Mouse (Mus musculus): Measurements from ENCODE around the gene Zfp541. TPM values are rescaled to one million over a fixed set of nuclear protein-coding genes. Genes with fewer than 3 reads are reported as not detected.

Gene Zfp541
- polyA plus RNA-seq, 1 experiment from 2014 or later = 0.09 TPM

GRCm38 (mm10) chr7:16083361-16083760 lies 21.7 kb downstream of the Zfp541 start:
- H3K9ac ChIP-seq (replicated peaks; ENCODE audit: low read length) = no peak overlapping the region
- no peak overlapping the region for H3K27ac ChIP-seq (replicated peaks; ENCODE audit: low read depth, low read length)
- no peak for ATAC-seq (ENCODE audit: low FRiP score, low TSS enrichment)
- no peak overlapping the region for H3K4me3 ChIP-seq (replicated peaks; ENCODE audit: low read depth, low read length)
- H3K27me3 ChIP-seq (ENCODE audit: control insufficient read depth, insufficient read depth, low read length) = no peaks in the 10 kb centered on the region
- no peak for DNase-seq
- H3K4me1 ChIP-seq (ENCODE audit: control insufficient read depth, insufficient read depth, low read length) = no peaks in the 10 kb centered on the region
- 63% methylated on average over 4 of the region's 4 CpGs for WGBS
- H3K4me2 ChIP-seq (ENCODE audit: low read length) = no peak overlapping the region
- no peaks in the 10 kb centered on the region for H3K9me3 ChIP-seq (ENCODE audit: control insufficient read depth, low read length)
- H3K36me3 ChIP-seq (ENCODE audit: control insufficient read depth, insufficient read depth, low read length) = no peaks in the 10 kb centered on the region

- no peaks in the 10 kb centered on the region for H3K4me1 ChIP-seq (ENCODE audit: control insufficient read depth, insufficient read depth, low read length)
- no peak overlapping the region for H3K9ac ChIP-seq (replicated peaks; ENCODE audit: low read length)
- no peak for DNase-seq
- no peak overlapping the region for H3K4me2 ChIP-seq (ENCODE audit: low read length)
- 77% methylated on average over 2 of the region's 2 CpGs for WGBS
- H3K36me3 ChIP-seq (ENCODE audit: control insufficient read depth, insufficient read depth, low read length) = no peaks in the 10 kb centered on the region
- H3K27ac ChIP-seq (replicated peaks; ENCODE audit: low read depth, low read length) = no peak overlapping the region
- H3K9me3 ChIP-seq (ENCODE audit: control insufficient read depth, low read length) = no peaks in the 10 kb centered on the region
- H3K4me3 ChIP-seq (replicated peaks; ENCODE audit: low read depth, low read length) = no peak overlapping the region
- ATAC-seq (ENCODE audit: low FRiP score, low TSS enrichment) = no peak
- no peaks in the 10 kb centered on the region for H3K27me3 ChIP-seq (ENCODE audit: control insufficient read depth, insufficient read depth, low read length)
Observed at GRCm38 (mm10) chr7:16087587-16087986, 26.0 kb downstream of the Zfp541 start.

DNA sequence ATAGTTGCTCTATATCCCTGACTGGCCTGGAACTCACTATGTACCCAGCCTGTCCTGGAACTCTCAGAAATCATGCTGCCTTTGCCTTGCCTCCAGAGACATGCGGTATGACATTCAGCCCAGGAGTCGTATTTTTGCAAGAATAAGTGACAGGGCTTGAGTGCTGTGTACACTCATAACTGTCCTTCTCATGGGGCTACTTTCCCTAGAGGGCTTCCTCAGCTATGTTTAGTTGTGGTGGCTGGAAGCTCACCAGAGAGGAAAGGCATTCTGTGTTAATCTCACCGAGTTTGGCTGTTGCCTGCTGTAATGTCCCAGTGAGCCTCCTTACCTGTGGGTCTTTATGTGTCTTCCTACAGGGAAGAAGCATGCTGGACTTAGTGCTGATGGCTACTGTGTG lies 33.0 kb downstream of the Zfp541 start:
- H3K36me3 ChIP-seq (ENCODE audit: control insufficient read depth, insufficient read depth, low read length) = no peaks in the 10 kb centered on the region
- peaks cover 9% of the 10 kb centered on the region for H3K4me1 ChIP-seq (ENCODE audit: control insufficient read depth, insufficient read depth, low read length)
- DNase-seq (no peak), ATAC-seq (ENCODE audit: low FRiP score, low TSS enrichment) (no peak)
- no peaks in the 10 kb centered on the region for H3K27me3 ChIP-seq (ENCODE audit: control insufficient read depth, insufficient read depth, low read length)
- no peaks in the 10 kb centered on the region for H3K9me3 ChIP-seq (ENCODE audit: control insufficient read depth, low read length)
- no peak overlapping the region for H3K4me3 ChIP-seq (replicated peaks; ENCODE audit: low read depth, low read length)
- H3K9ac ChIP-seq (replicated peaks; ENCODE audit: low read length) = no peak overlapping the region
- no peak overlapping the region for H3K4me2 ChIP-seq (ENCODE audit: low read length)
- WGBS = 68% methylated on average over 3 of the region's 3 CpGs
- H3K27ac ChIP-seq (replicated peaks; ENCODE audit: low read depth, low read length) = no peak overlapping the region

DNA sequence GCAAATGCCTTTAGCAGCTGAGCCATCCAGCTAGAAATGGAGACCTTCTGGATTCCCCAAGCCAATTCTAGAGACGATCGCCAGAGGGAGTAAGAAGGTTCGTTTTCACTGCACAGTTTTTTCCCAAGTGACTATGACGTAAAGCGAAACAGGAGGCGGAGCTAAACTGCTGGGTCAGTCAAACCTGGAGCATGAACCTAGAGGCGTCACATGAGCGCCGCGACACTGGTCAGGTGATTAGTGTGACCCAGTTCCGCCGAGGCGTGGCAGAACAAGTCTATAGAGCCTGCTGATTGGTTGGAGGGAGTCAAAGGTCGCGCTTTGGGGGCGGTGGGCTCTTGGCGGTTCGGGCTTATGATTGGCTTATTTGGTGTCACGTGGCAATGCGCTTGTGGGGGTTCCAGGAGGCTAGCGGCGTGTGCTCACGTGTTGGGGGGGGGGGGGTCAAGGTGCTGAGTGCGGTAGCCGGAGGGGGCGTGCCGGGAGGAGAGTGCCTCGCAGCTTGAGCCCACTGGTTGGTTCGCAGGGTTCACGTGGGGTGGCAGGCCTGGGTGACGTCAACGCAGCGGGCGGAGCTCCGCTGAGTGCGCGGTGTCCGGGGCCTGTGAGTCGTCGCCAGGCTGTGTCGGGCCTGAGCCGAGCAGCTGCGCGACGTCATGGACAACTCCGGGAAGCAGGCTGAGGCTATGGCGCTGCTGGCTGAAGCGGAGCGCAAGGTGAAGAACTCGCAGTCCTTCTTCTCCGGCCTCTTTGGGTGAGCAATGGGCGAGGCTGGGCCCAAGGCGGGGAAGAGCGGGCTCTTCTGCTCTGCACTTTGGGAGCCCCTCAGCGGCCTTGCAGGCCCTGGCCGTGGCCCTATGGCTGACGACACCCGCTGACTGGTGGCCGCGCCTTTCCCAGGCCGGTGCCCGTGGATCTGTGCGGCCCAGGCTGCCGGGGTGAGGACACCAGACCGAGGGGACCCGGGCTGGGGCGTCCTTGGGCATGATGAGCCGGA lies 36.7 kb downstream of the Zfp541 start, which contains the start of gene Napa:
TSS of gene Napa (plus strand) at position 438 of the 997 bp plus-strand sequence.
- peak within 1 kb of the TSS; percentile 82 for H3K27ac ChIP-seq (replicated peaks; ENCODE audit: low read depth, low read length)
- no peaks in the 10 kb centered on the region for H3K27me3 ChIP-seq (ENCODE audit: control insufficient read depth, insufficient read depth, low read length)
- H3K9ac ChIP-seq (replicated peaks; ENCODE audit: low read length) = peak within 1 kb of the TSS; percentile 98
- H3K4me1 ChIP-seq (ENCODE audit: control insufficient read depth, insufficient read depth, low read length) = peaks cover 17% of the 10 kb centered on the region
- under 1% methylated on average over 68 of the region's 68 CpGs for WGBS
- ATAC-seq (ENCODE audit: low FRiP score, low TSS enrichment) (peak; percentile 98), DNase-seq (peak; percentile 99)
- peaks cover 15% of the 10 kb centered on the region; the same call in 1 of the 2 replicates for H3K36me3 ChIP-seq (ENCODE audit: control insufficient read depth, insufficient read depth, low read length)
- no peaks in the 10 kb centered on the region for H3K9me3 ChIP-seq (ENCODE audit: control insufficient read depth, low read length)
- H3K4me2 ChIP-seq (ENCODE audit: low read length) = peak within 1 kb of the TSS; percentile 96
- H3K4me3 ChIP-seq (replicated peaks; ENCODE audit: low read depth, low read length) = peak within 1 kb of the TSS; percentile 88

- H3K9ac ChIP-seq (replicated peaks; ENCODE audit: low read length) = peak overlapping the region; percentile 98; the same call in 1 of the 2 replicates
- WGBS = 90% methylated on average over 4 of the region's 4 CpGs
- H3K4me1 ChIP-seq (ENCODE audit: control insufficient read depth, insufficient read depth, low read length) = peaks cover 21% of the 10 kb centered on the region
Observed at GRCm38 (mm10) chr7:16099901-16100300, 38.3 kb downstream of the Zfp541 start.

GRCm38 (mm10) chr7:16101081-16101480 lies 39.5 kb downstream of the Zfp541 start:
- H3K27ac ChIP-seq (replicated peaks; ENCODE audit: low read depth, low read length) = no peak overlapping the region
- no peak for ATAC-seq (ENCODE audit: low FRiP score, low TSS enrichment)
- H3K4me2 ChIP-seq (ENCODE audit: low read length) = no peak overlapping the region
- 83% methylated on average over 7 of the region's 7 CpGs for WGBS
- H3K9me3 ChIP-seq (ENCODE audit: control insufficient read depth, low read length) = no peaks in the 10 kb centered on the region
- no peak overlapping the region for H3K9ac ChIP-seq (replicated peaks; ENCODE audit: low read length)
- H3K4me3 ChIP-seq (replicated peaks; ENCODE audit: low read depth, low read length) = no peak overlapping the region
- no peak for DNase-seq
- no peaks in the 10 kb centered on the region for H3K27me3 ChIP-seq (ENCODE audit: control insufficient read depth, insufficient read depth, low read length)
- H3K36me3 ChIP-seq (ENCODE audit: control insufficient read depth, insufficient read depth, low read length) = peaks cover 24% of the 10 kb centered on the region
- peaks cover 21% of the 10 kb centered on the region for H3K4me1 ChIP-seq (ENCODE audit: control insufficient read depth, insufficient read depth, low read length)

More at GRCm38 (mm10) chr7:16099901-16100300, 38.3 kb downstream of the Zfp541 start:
- Histone ChIP-seq H3K9me3 (ENCODE audit: control insufficient read depth, low read length) (no peaks in the 10 kb centered on the region), H3K27me3 (ENCODE audit: control insufficient read depth, insufficient read depth, low read length) (no peaks in the 10 kb centered on the region), H3K27ac (replicated peaks; ENCODE audit: low read depth, low read length) (no peak overlapping the region), H3K4me2 (ENCODE audit: low read length) (peak overlapping the region; percentile 96), H3K36me3 (ENCODE audit: control insufficient read depth, insufficient read depth, low read length) (peaks cover 18% of the 10 kb centered on the region; the same call in 1 of the 2 replicates), H3K4me3 (replicated peaks; ENCODE audit: low read depth, low read length) (peak overlapping the region; percentile 88)
- DNase-seq (no peak), ATAC-seq (ENCODE audit: low FRiP score, low TSS enrichment) (no peak)

- Histone ChIP-seq H3K36me3 (ENCODE audit: control insufficient read depth, insufficient read depth, low read length) (peaks cover 24% of the 10 kb centered on the region), H3K27ac (replicated peaks; ENCODE audit: low read depth, low read length) (no peak overlapping the region), H3K9me3 (ENCODE audit: control insufficient read depth, low read length) (no peaks in the 10 kb centered on the region), H3K4me3 (replicated peaks; ENCODE audit: low read depth, low read length) (no peak overlapping the region), H3K4me2 (ENCODE audit: low read length) (no peak overlapping the region), H3K4me1 (ENCODE audit: control insufficient read depth, insufficient read depth, low read length) (peaks cover 21% of the 10 kb centered on the region), H3K9ac (replicated peaks; ENCODE audit: low read length) (no peak overlapping the region), H3K27me3 (ENCODE audit: control insufficient read depth, insufficient read depth, low read length) (no peaks in the 10 kb centered on the region)
- no peak for DNase-seq
- no peak for ATAC-seq (ENCODE audit: low FRiP score, low TSS enrichment)
- 81% methylated on average over 15 of the region's 15 CpGs for WGBS
Observed at GRCm38 (mm10) chr7:16101726-16102475, 40.3 kb downstream of the Zfp541 start.

DNA sequence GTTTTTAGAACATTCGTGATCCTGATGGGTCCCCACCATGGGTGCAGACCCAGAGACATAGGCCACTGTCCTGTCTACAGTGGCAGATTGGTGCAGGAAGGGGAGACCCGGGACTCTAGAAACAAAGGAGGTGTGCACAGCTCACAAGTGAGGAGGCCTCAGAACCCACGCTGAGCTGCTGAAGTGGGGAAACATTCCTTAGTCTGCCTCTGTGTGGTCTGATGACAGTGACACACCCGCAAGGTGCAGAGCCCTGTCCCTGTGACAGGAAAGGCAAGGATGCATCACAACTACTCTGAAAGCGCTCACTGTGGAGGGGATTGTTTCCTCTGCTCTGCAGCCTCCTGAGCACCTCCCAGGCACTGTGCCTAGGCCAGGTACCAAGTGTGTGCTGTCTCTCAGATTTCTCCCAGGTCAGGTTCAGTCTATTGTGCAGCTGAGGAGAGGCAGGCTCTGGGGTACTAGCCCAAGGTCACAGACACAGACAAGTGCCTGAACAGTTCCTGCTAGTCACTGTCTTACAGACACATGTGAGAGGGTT lies 41.1 kb downstream of the Zfp541 start:
- ATAC-seq (ENCODE audit: low FRiP score, low TSS enrichment) (no peak), DNase-seq (no peak)
- 95% methylated on average over 5 of the region's 5 CpGs for WGBS
- H3K9ac ChIP-seq (replicated peaks; ENCODE audit: low read length) = no peak overlapping the region; the same call in 1 of the 2 replicates
- H3K4me3 ChIP-seq (replicated peaks; ENCODE audit: low read depth, low read length) = no peak overlapping the region
- no peak overlapping the region for H3K27ac ChIP-seq (replicated peaks; ENCODE audit: low read depth, low read length)
- H3K27me3 ChIP-seq (ENCODE audit: control insufficient read depth, insufficient read depth, low read length) = no peaks in the 10 kb centered on the region
- H3K4me1 ChIP-seq (ENCODE audit: control insufficient read depth, insufficient read depth, low read length) = peaks cover 21% of the 10 kb centered on the region
- H3K9me3 ChIP-seq (ENCODE audit: control insufficient read depth, low read length) = no peaks in the 10 kb centered on the region
- H3K4me2 ChIP-seq (ENCODE audit: low read length) = no peak overlapping the region
- H3K36me3 ChIP-seq (ENCODE audit: control insufficient read depth, insufficient read depth, low read length) = peaks cover 32% of the 10 kb centered on the region

All from midbrain, embryonic 14.5 days (tissue).